Mouse (Mus musculus): ENCODE measurements around the gene Elfn2.

Gene Elfn2

DNA sequence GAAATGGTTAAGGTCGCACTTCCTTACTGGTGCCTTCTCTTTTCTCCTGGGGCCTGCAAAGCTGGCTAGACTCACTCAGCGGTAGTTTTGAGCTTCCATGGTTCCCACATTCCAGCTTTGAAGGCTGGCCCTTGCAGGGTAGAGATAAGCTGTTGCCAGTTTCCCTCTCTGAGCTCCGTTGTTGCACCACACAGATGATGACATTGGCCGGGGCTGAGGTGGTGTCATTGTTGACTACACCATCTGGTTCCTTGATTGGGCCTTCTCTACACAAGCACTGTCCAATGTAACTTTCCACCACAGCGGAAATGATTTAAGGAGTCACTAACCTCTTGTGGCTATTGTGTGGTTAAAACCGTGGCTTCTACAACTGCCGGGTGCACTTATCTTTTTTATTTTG, 2.0 kb upstream of the Elfn2 start:
- in situ Hi-C loops (cut with MboI), result no loop called here

GRCm38 (mm10) chr15:78720094-78720493, 1.5 kb upstream of the Elfn2 start:
- in situ Hi-C loops (cut with MboI), result no loop called here

GRCm38 (mm10) chr15:78719416-78719815, 845 bp upstream of the Elfn2 start:
- in situ Hi-C loops (cut with MboI), result no loop called here

DNA sequence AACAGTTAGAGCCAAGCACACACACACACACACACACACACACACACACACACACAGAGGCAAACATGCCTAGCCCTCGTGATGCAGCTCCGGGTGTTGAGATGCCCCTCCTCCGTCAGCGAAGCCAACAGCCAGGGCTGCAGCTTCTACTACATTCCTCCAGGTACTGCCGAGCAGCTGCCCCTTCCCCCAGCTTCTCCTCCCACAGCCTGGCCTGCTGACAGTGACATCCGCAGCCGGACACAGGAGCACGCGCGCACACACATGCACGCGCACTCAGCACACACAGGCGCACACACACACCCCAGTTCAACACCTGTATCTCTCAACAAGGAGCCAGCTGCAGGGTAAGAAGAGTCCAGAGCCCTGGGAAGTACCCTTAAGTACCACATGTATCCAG, 1.6 kb downstream of the Elfn2 start:
- in situ Hi-C loops (cut with MboI), result no loop called here

GRCm38 (mm10) chr15:78715856-78716255, 2.7 kb downstream of the Elfn2 start:
- in situ Hi-C loops (cut with MboI), result no loop called here

DNA sequence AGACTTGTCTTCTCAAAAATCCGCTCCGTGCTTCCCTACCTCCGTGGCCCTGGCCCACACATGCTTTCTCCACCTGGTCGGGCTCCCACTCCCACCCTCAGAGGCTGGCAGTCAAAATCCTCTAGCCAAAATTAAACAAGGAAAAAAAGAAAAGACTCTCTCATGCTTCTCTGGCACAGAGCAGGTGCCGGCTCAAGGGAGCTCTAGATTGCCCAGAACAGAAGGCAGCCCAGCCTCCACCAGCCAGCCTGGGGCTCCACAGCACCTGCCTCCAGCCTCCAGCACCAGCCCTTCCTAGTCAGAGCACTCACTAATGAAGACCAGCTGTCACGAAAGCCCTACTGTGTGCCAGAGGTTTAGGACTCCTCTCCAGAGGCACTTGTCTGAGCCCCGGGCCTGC, 4.8 kb downstream of the Elfn2 start:
- in situ Hi-C loops (cut with MboI), result no loop called here

DNA sequence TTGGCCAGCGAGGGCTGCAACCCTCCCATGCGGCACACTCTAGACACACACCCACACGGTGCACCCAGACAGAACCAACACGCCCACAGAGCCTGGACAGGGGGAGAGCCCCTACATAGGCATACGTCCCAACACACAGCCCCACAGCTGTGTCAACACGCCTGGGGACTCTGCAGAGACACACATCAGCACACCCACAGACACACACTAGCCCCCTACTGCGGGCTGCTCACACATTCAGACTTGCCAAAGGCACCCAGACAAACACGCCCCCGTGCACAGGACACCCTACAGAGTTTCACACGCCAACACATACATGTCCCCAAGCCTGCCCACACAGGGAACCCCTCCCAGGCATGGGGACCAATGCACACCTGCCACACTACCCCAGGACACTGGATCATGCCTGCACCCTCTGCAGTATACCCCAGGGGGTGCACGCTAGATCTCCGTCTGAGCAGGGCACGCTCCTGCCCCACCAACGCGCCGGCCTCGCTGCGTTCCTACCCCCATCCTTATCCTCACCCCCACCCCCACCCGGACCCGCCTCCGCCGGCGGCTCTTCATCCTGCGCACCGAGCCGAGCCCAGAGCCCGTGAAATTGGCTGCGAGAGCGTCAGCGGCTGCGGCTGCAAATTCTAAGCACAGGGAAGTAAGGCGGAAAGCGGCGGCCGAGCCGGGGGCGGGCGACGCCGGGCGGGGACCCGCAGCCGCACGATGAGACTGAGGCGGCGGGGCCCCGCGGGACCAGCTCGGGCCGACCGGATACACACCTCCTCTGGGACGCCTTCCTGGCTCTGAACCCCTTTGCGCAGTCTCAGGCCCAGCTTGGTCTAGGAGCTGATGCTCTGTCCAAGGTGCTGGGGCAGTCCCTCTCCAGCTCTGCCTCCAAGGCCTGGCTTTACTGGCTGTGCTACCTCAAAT, 6.0 kb downstream of the Elfn2 start:
- in situ Hi-C loops (cut with MboI), result no loop called here

GRCm38 (mm10) chr15:78711935-78712334, 6.6 kb downstream of the Elfn2 start:
- in situ Hi-C loops (cut with MboI), result no loop called here

DNA sequence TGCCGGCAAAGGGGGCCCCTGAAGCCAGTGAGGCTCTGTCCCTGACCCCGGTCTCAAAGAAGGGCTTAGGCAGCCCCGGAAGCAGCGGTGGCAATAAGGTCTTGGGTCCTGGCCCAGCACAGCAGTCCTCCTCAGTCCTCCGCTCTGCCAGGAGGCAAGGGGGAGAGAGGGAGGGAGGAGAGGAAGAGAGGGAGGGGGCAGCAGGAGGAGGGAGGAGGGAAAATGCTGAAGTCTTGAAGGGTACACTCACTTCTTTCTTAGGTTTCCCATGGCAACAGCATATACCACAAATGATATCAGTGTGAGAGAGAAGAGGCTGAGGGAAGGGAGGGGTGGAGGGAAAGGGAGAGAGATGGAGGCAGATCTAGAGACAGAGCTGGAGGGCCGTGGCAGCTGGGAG, 7.9 kb downstream of the Elfn2 start:
- in situ Hi-C loops (cut with MboI), result no loop called here

DNA sequence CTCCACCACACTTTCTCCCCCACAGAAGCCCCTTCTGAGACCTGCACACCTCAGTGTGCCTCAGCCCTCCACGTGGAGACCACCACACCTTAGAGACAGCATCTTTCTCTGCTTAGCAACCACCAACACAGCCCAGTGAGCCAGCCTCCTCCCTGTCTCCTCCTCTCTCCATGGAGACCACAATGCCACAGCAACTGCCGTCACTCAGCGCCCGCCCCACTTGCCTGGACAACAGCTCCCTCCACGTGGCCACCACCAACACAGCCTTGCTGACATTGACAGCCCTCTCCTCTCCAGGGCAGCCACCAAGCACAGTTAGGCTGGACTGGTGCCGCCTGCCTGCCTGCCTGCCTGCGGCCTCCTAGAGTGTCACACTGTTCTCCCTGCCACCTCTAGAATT, 8.8 kb downstream of the Elfn2 start:
- in situ Hi-C loops (cut with MboI), result no loop called here

DNA sequence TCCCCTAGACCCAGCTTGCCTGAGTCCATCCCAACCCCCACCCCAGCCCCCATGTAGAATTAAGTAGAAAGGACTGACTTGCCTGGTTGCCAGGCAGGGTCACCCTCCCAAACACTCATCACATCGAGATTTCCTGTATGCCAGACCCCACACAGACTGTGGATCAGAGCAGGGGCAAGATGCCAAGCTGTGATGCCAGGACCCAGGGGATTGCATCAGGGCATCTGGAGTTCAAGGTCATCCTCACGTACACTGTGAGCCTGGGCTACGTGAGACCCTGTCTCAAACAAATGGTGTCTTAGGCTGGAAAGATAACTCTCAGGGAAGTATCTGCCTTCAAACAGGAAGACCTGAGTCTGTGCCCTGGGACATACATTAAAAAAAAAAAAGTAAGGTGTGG, 11.9 kb downstream of the Elfn2 start:
- in situ Hi-C loops (cut with MboI), result no loop called here

GRCm38 (mm10) chr15:78704824-78705223, 13.7 kb downstream of the Elfn2 start:
- in situ Hi-C loops (cut with MboI), result no loop called here

DNA sequence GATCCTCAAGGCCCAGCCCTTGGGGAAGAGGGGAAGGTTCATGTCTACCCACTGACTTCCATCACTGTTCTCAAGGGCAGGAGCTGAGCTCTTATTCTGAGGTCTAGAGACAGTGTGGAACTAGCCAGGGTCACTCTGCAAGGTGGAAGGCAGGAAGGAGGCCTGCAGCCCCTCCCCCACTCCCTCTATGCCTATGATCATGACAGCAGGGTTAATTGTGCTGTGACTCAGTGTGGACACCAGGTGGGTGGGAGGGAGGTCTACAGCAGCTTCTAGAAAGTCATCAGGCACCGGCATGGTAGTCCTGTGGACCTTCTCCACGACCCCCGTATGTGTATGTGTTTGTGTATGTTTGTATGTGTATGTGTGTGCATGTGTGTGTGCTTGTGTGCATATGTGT, 14.6 kb downstream of the Elfn2 start:
- in situ Hi-C loops (cut with MboI), result no loop called here

GRCm38 (mm10) chr15:78700420-78700819, 18.2 kb downstream of the Elfn2 start:
- in situ Hi-C loops (cut with MboI), result no loop called here

DNA sequence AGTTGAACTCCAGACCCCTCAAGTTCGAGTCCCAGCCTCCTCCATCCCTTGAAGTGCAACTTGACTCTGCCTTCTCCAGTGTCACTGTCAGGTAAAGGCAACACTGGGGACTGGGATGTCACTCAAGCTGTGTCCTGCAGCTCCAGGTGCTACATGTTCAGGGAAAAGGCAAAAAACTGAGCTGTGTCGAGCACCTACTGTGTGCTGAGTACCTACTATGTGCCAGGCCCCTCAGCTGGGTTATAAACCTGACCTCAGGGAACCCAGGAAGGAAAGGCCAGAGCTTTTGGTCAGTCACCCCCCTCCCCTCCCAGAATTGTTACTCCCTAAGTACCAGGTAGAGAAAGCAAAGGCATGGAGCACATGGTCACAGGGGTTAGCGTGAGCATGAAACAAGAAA, 19.1 kb downstream of the Elfn2 start:
- in situ Hi-C loops (cut with MboI), result no loop called here

- in situ Hi-C loops (cut with MboI), result no loop called here
Measured at GRCm38 (mm10) chr15:78698491-78699135, 20.0 kb downstream of the Elfn2 start.

DNA sequence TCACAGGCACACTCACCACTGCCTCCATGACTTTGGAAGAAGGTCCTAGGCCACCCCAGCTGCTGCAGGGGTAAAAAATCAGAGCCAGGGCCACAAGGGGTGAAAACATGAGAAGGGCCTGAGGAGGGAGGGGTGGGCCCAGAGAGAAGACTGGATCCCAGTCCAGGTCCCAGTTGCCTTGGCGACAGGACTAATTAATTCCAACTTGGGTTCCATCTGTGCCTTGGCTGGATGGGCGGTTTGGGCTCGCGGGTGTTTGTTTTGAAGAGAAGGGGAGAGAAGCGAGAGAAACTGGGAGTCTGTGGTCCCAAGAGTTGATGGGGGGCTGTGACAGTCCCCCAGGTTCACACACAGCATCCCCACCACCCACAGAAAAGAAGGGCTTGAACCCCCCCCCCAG, 20.5 kb downstream of the Elfn2 start:
- in situ Hi-C loops (cut with MboI), result no loop called here

GRCm38 (mm10) chr15:78695745-78696144, 22.8 kb downstream of the Elfn2 start:
- in situ Hi-C loops (cut with MboI), result no loop called here

DNA sequence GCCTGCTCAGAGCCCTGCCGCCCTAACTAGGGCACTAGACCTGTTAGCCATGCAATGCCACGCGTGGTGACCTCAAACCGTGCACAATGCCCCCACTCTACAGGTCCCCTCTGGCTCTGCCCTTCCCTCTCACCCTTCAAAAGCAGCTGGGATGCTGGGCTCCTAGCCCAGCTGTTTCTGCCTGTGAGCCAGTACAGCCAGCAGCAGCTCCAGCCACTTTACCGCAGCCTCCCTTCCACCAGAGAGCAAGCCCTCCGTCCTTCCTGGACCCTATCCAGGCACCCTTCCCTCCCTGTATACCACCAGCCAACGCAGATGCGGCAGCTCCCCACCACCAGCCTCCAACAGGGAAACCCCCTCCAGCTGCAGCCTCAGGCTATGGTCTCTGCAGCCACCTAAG, 26.1 kb downstream of the Elfn2 start:
- in situ Hi-C loops (cut with MboI), result no loop called here

DNA sequence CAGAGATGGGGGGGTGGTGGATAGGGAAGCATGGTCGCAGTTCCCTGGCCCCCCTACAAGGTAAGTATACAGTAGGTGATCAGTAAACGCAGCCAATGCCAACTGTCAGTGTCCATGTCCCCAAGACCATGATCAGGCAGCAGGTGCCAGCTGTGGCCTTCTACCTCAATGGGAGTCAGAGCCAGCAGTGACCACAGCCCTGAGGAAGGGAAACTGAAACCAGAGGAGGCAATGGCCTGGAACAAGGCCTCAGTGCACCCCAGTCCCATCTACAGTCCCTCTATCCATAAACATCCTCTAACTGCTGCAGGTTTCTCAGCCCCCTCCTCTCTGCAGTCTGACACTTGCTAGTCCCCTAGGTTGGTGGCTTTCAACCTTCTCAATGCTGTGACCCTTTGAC, 27.9 kb downstream of the Elfn2 start:
- in situ Hi-C loops (cut with MboI), result no loop called here

DNA sequence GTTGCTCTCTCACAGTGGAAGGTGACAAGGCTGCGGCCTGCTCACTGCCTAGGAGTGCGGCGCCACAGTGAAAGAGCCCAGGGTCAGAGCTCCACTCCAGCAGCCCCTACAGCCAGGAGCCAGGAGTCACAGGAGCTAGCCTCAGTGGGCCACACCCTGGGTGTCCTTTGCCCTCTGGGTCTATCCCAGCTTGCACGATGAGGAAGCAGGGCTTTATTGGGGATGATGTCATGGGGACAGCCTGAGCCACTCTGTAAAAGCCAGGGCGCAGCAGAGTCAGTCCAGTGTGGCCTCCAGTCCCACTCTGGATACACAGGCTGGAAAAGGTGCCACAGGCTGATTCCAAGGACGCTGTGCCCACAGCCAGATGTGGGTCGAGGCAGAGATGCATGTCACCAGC, 31.7 kb downstream of the Elfn2 start:
- in situ Hi-C loops (cut with MboI), result no loop called here

GRCm38 (mm10) chr15:78684111-78684510, 34.5 kb downstream of the Elfn2 start:
- in situ Hi-C loops (cut with MboI), result no loop called here

- in situ Hi-C loops (cut with MboI), result no loop called here
Measured at GRCm38 (mm10) chr15:78683474-78683873, 35.1 kb downstream of the Elfn2 start.
